Mouse (Mus musculus) frontal cortex, adult (tissue): Measurements from ENCODE around the gene Olfr1281.

Experiments used
- ATAC-seq: cut with Nextera tagmentation; 2 replicates; pipeline ENCODE4 v1.9.2; 2017; ENCODE audit warnings: mild to moderate bottlenecking, moderate library complexity, mixed read lengths; ENCODE audit not compliant: low TSS enrichment

The Olfr1281 gene

GRCm38 (mm10) chr2:111326220-111326619 lies at the start of gene Olfr1281:
TSS of gene Olfr1281 (plus strand) at chr2:111326520.
- no peak for ATAC-seq

GRCm38 (mm10) chr2:111289836-111290235 lies 36.5 kb upstream of the Olfr1281 start, which contains the start of gene Olfr1278:
TSS of gene Olfr1278 (plus strand) at chr2:111290136.
- no peak for ATAC-seq

GRCm38 (mm10) chr2:111298541-111298940 lies 27.8 kb upstream of the Olfr1281 start:
- no peak for ATAC-seq

GRCm38 (mm10) chr2:111300374-111300773 lies 25.9 kb upstream of the Olfr1281 start, which contains the start of gene Olfr1279:
TSS of gene Olfr1279 (plus strand) at chr2:111300635.
- ATAC-seq = peak; percentile 97

GRCm38 (mm10) chr2:111313717-111314116 lies 12.6 kb upstream of the Olfr1281 start, which contains the start of gene Olfr1280:
TSS of gene Olfr1280 (plus strand) at chr2:111314017.
- ATAC-seq = no peak

- ATAC-seq = peak; percentile 91
Observed at GRCm38 (mm10) chr2:111333721-111334120, 7.4 kb downstream of the Olfr1281 start.

- ATAC-seq = no peak
Observed at GRCm38 (mm10) chr2:111335976-111336375, 9.7 kb downstream of the Olfr1281 start, which contains the start of gene Olfr1282. TSS of gene Olfr1282 (minus strand) at chr2:111336076.

GRCm38 (mm10) chr2:111366490-111366889 lies 40.2 kb downstream of the Olfr1281 start, which contains the start of gene Olfr1283:
TSS of gene Olfr1283 (plus strand) at chr2:111366790.
- no peak for ATAC-seq

GRCm38 (mm10) chr2:111375222-111375621 lies 48.9 kb downstream of the Olfr1281 start, which contains the start of gene Olfr1284:
TSS of gene Olfr1284 (plus strand) at chr2:111375522.
- ATAC-seq = no peak
